Mouse (Mus musculus): ENCODE data around the gene Lime1. TPM values are rescaled to one million over a fixed set of nuclear protein-coding genes. Genes with fewer than 3 reads are reported as not detected.

Gene Lime1
- 6.7 and 8.6 TPM in 2 replicates for polyA plus RNA-seq (2015; fragmentation: Nextera tagmentation; extraction: Ambion mirVana)

- Histone ChIP-seq H3K4me2 (replicated peaks; ENCODE audit: low read depth) (no peak within 1 kb of the TSS), H3K4me3 (ENCODE audit: low read depth, low read length) (no peak within 1 kb of the TSS), H3K9ac (ENCODE audit: low read depth, low read length) (no peak within 1 kb of the TSS), H3K9me3 (ENCODE audit: control insufficient read depth) (no peaks in the 10 kb centered on the region), H3K36me3 (ENCODE audit: control insufficient read depth, insufficient read depth) (peaks cover 52% of the 10 kb centered on the region), H3K27ac (ENCODE audit: low read depth, low read length) (no peak within 1 kb of the TSS; the same call in 1 of the 2 replicates), H3K4me1 (replicated peaks; ENCODE audit: control insufficient read depth, insufficient read depth, low read length) (no peaks in the 10 kb centered on the region), H3K27me3 (replicated peaks; ENCODE audit: control insufficient read depth, insufficient read depth, low read length) (no peaks in the 10 kb centered on the region)
- ATAC-seq = no peak
- no peak for TF ChIP-seq CTCF (IDR thresholded peaks at IDR 0.05; ENCODE audit: low read depth)
- WGBS = 94% methylated on average over 12 of the region's 12 CpGs
Measured at GRCm38 (mm10) chr2:181379778-181380177, at the start of gene Lime1. Lime1 (plus strand) TSS chr2:181380078.

GRCm38 (mm10) chr2:181332542-181332941 lies 47.3 kb upstream of the Lime1 start:
- H3K9ac ChIP-seq (ENCODE audit: low read depth, low read length) = no peak overlapping the region
- ATAC-seq = no peak
- no peaks in the 10 kb centered on the region for H3K4me1 ChIP-seq (replicated peaks; ENCODE audit: control insufficient read depth, insufficient read depth, low read length)
- H3K27me3 ChIP-seq (replicated peaks; ENCODE audit: control insufficient read depth, insufficient read depth, low read length) = no peaks in the 10 kb centered on the region
- H3K36me3 ChIP-seq (ENCODE audit: control insufficient read depth, insufficient read depth) = peaks cover 62% of the 10 kb centered on the region
- TF ChIP-seq CTCF (IDR thresholded peaks at IDR 0.05; ENCODE audit: low read depth) = no peak
- H3K9me3 ChIP-seq (ENCODE audit: control insufficient read depth) = no peaks in the 10 kb centered on the region
- H3K4me2 ChIP-seq (replicated peaks; ENCODE audit: low read depth) = no peak overlapping the region
- no peak overlapping the region for H3K27ac ChIP-seq (ENCODE audit: low read depth, low read length)
- no peak overlapping the region for H3K4me3 ChIP-seq (ENCODE audit: low read depth, low read length)

- Histone ChIP-seq H3K4me2 (replicated peaks; ENCODE audit: low read depth) (no peak overlapping the region), H3K27me3 (replicated peaks; ENCODE audit: control insufficient read depth, insufficient read depth, low read length) (no peaks in the 10 kb centered on the region), H3K4me3 (ENCODE audit: low read depth, low read length) (no peak overlapping the region), H3K4me1 (replicated peaks; ENCODE audit: control insufficient read depth, insufficient read depth, low read length) (no peaks in the 10 kb centered on the region), H3K36me3 (ENCODE audit: control insufficient read depth, insufficient read depth) (peaks cover 53% of the 10 kb centered on the region), H3K27ac (ENCODE audit: low read depth, low read length) (no peak overlapping the region), H3K9me3 (ENCODE audit: control insufficient read depth) (no peaks in the 10 kb centered on the region), H3K9ac (ENCODE audit: low read depth, low read length) (no peak overlapping the region)
- TF ChIP-seq CTCF (IDR thresholded peaks at IDR 0.05; ENCODE audit: low read depth) = peak; percentile 80
- no peak for ATAC-seq
- WGBS = 63% methylated on average over 3 of the region's 3 CpGs
Measured at GRCm38 (mm10) chr2:181334023-181334422, 45.9 kb upstream of the Lime1 start.

- peaks cover 49% of the 10 kb centered on the region for H3K36me3 ChIP-seq (ENCODE audit: control insufficient read depth, insufficient read depth)
- TF ChIP-seq CTCF (IDR thresholded peaks at IDR 0.05; ENCODE audit: low read depth) = no peak
- WGBS = 92% methylated on average over 4 of the region's 4 CpGs
Measured at GRCm38 (mm10) chr2:181340426-181340825, 39.5 kb upstream of the Lime1 start.

GRCm38 (mm10) chr2:181342766-181343165 lies 37.1 kb upstream of the Lime1 start:
- Histone ChIP-seq H3K27ac (ENCODE audit: low read depth, low read length) (no peak overlapping the region), H3K9me3 (ENCODE audit: control insufficient read depth) (no peaks in the 10 kb centered on the region), H3K27me3 (replicated peaks; ENCODE audit: control insufficient read depth, insufficient read depth, low read length) (no peaks in the 10 kb centered on the region), H3K4me2 (replicated peaks; ENCODE audit: low read depth) (no peak overlapping the region), H3K9ac (ENCODE audit: low read depth, low read length) (no peak overlapping the region), H3K4me3 (ENCODE audit: low read depth, low read length) (no peak overlapping the region), H3K4me1 (replicated peaks; ENCODE audit: control insufficient read depth, insufficient read depth, low read length) (no peaks in the 10 kb centered on the region), H3K36me3 (ENCODE audit: control insufficient read depth, insufficient read depth) (peaks cover 44% of the 10 kb centered on the region)
- TF ChIP-seq CTCF (IDR thresholded peaks at IDR 0.05; ENCODE audit: low read depth) = no peak
- WGBS = 92% methylated on average over 6 of the region's 6 CpGs
- no peak for ATAC-seq

More at GRCm38 (mm10) chr2:181340426-181340825, 39.5 kb upstream of the Lime1 start:
- no peaks in the 10 kb centered on the region for H3K9me3 ChIP-seq (ENCODE audit: control insufficient read depth)
- no peaks in the 10 kb centered on the region for H3K4me1 ChIP-seq (replicated peaks; ENCODE audit: control insufficient read depth, insufficient read depth, low read length)
- no peak for ATAC-seq
- H3K4me2 ChIP-seq (replicated peaks; ENCODE audit: low read depth) = no peak overlapping the region
- no peak overlapping the region for H3K27ac ChIP-seq (ENCODE audit: low read depth, low read length)
- no peaks in the 10 kb centered on the region for H3K27me3 ChIP-seq (replicated peaks; ENCODE audit: control insufficient read depth, insufficient read depth, low read length)
- H3K4me3 ChIP-seq (ENCODE audit: low read depth, low read length) = no peak overlapping the region
- no peak overlapping the region for H3K9ac ChIP-seq (ENCODE audit: low read depth, low read length)

- Histone ChIP-seq H3K27me3 (replicated peaks; ENCODE audit: control insufficient read depth, insufficient read depth, low read length) (no peaks in the 10 kb centered on the region), H3K4me3 (ENCODE audit: low read depth, low read length) (no peak overlapping the region), H3K4me1 (replicated peaks; ENCODE audit: control insufficient read depth, insufficient read depth, low read length) (no peaks in the 10 kb centered on the region), H3K4me2 (replicated peaks; ENCODE audit: low read depth) (no peak overlapping the region), H3K36me3 (ENCODE audit: control insufficient read depth, insufficient read depth) (peaks cover 75% of the 10 kb centered on the region), H3K9me3 (ENCODE audit: control insufficient read depth) (no peaks in the 10 kb centered on the region), H3K9ac (ENCODE audit: low read depth, low read length) (no peak overlapping the region), H3K27ac (ENCODE audit: low read depth, low read length) (no peak overlapping the region)
- 81% methylated on average over 3 of the region's 3 CpGs for WGBS
- TF ChIP-seq CTCF (IDR thresholded peaks at IDR 0.05; ENCODE audit: low read depth) = no peak
- ATAC-seq = no peak
Measured at GRCm38 (mm10) chr2:181356780-181357179, 23.1 kb upstream of the Lime1 start.

- peak overlapping the region; percentile 95 for H3K4me2 ChIP-seq (replicated peaks; ENCODE audit: low read depth)
- TF ChIP-seq CTCF (IDR thresholded peaks at IDR 0.05; ENCODE audit: low read depth) = no peak
- no peaks in the 10 kb centered on the region for H3K9me3 ChIP-seq (ENCODE audit: control insufficient read depth)
- ATAC-seq = no peak
- WGBS = 87% methylated on average over 3 of the region's 3 CpGs
- 0 out of 2 replicates have a peak, but pooled peaks cover 3% of the 10 kb centered on the region for H3K4me1 ChIP-seq (replicated peaks; ENCODE audit: control insufficient read depth, insufficient read depth, low read length)
- no peak overlapping the region for H3K27ac ChIP-seq (ENCODE audit: low read depth, low read length)
- peaks cover 41% of the 10 kb centered on the region for H3K36me3 ChIP-seq (ENCODE audit: control insufficient read depth, insufficient read depth)
- no peaks in the 10 kb centered on the region for H3K27me3 ChIP-seq (replicated peaks; ENCODE audit: control insufficient read depth, insufficient read depth, low read length)
- no peak overlapping the region for H3K4me3 ChIP-seq (ENCODE audit: low read depth, low read length)
- H3K9ac ChIP-seq (ENCODE audit: low read depth, low read length) = 0 out of 2 replicates have a peak overlapping the region, but pooled peaks have one; percentile 75
Measured at GRCm38 (mm10) chr2:181363946-181364345, 15.9 kb upstream of the Lime1 start.
